Mouse (Mus musculus) inflammation-experienced regulatory T-cells, adult 6 months (primary cell): ENCODE measurements around the gene Lhx2. TPM values are rescaled to one million over a fixed set of nuclear protein-coding genes. Genes with fewer than 3 reads are reported as not detected.

Experiments used
- ATAC-seq: one replicate; pipeline ENCODE4 v1.8.0; 2017
- polyA plus RNA-seq, 3 experiments: library from polyadenylated mRNA; unstranded; fragments of 100-300 nt; shearing (Covaris generic); gene quantifications; one replicate each; pipeline ENCODE4 v1.2.1; 2017

Lhx2 gene
- polyA plus RNA-seq, 3 experiments from 2014 or later = 0.13 TPM; not detected in 2

- no peak for ATAC-seq
These were observed 78.9 kb downstream of the Lhx2 start for GRCm38 (mm10) chr2:38417970-38418369.

Other genes starting within 250 kb of the Lhx2 start
- 10 to 100 TPM in 2 of 3 experiments, 1 to 10 TPM in 1; 9.3 to 16.0 (median 14.6) TPM for gene Dennd1a, start 51.9 kb upstream of the Lhx2 start, polyA plus RNA-seq
- 1 to 10 TPM; 3.0 to 6.2 (median 3.7) TPM for gene Nek6, start 172.4 kb downstream of the Lhx2 start, polyA plus RNA-seq